Mouse (Mus musculus): Measurements from ENCODE around the gene Spaar. TPM values are rescaled to one million over a fixed set of nuclear protein-coding genes. Genes with fewer than 3 reads are reported as not detected.

Spaar gene
- total RNA-seq, 1 experiment: 0.62 TPM

GRCm38 (mm10) chr4:43743099-43743498, 13.3 kb downstream of the Spaar start:
- H3K4me3 ChIP-seq (ENCODE audit: insufficient read depth in 1 of 2, low read depth in 1 of 2, low read length in 2 of 2, poor library complexity in 1 of 2, severe bottlenecking in 1 of 2): no peak overlapping the region
- in situ Hi-C loops (cut with MboI; ENCODE audit: low sequenced_read_pairs in 2 of 2, unreplicated experiment in 2 of 2): loop anchor here (25.0 kb wide), 1 partner anchor 119 kb away; the partner anchor contains the start of gene Olfr155 (in 2 of the 2)
- H3K9ac ChIP-seq (ENCODE audit: insufficient read depth, low read depth, low read length, poor library complexity, severe bottlenecking): no peak overlapping the region
- no peaks in the 10 kb centered on the region for H3K9me3 ChIP-seq (ENCODE audit: control insufficient read depth, insufficient read depth, low read depth, low read length)
- no peak for TF ChIP-seq MAFK (IDR thresholded peaks at IDR 0.05; ENCODE audit: insufficient read depth, low read depth, low read length)
- TF ChIP-seq HCFC1 (IDR thresholded peaks at IDR 0.05; ENCODE audit: borderline replicate concordance, insufficient read depth, low read length): no peak
- no peak for TF ChIP-seq ZC3H11A (IDR thresholded peaks at IDR 0.05; ENCODE audit: borderline replicate concordance, low read depth, low read length)
- no peak for TF ChIP-seq ZNF384 (IDR thresholded peaks at IDR 0.05; ENCODE audit: low read depth, low read length)
- no peak for TF ChIP-seq CHD2 (IDR thresholded peaks at IDR 0.05; ENCODE audit: low read depth, low read length)
- H3K4me1 ChIP-seq (ENCODE audit: control insufficient read depth in 2 of 2, insufficient read depth in 2 of 2, low read length in 2 of 2, poor library complexity in 1 of 2): peaks cover 9 to 13% of the 10 kb centered on the region in 2 experiments
- DNase-seq (ENCODE audit: low read depth, low spot score): no peak
- H3K36me3 ChIP-seq (ENCODE audit: control insufficient read depth, insufficient read depth, low read length, poor library complexity, severe bottlenecking): no peaks in the 10 kb centered on the region
- no peak overlapping the region for H3K27ac ChIP-seq (ENCODE audit: insufficient read depth, low read depth, low read length, poor library complexity, severe bottlenecking)

- no peaks in the 10 kb centered on the region for H3K9me3 ChIP-seq (ENCODE audit: control insufficient read depth, insufficient read depth, low read depth, low read length)
- DNase-seq (ENCODE audit: low read depth, low spot score): no peak
- in situ Hi-C loops (cut with MboI; ENCODE audit: low sequenced_read_pairs in 2 of 2, unreplicated experiment in 2 of 2): loop anchor here (25.0 kb wide), 1 partner anchor 117 kb away; the partner anchor contains the start of gene Olfr155 (in 2 of the 2)
These were observed 15.4 kb downstream of the Spaar start for GRCm38 (mm10) chr4:43745187-43745586.

GRCm38 (mm10) chr4:43757213-43757612, 27.4 kb downstream of the Spaar start:
- in situ Hi-C loops (cut with MboI; ENCODE audit: low sequenced_read_pairs in 2 of 2, unreplicated experiment in 2 of 2): no loop called here
- no peak overlapping the region for H3K27ac ChIP-seq (ENCODE audit: insufficient read depth, low read depth, low read length, poor library complexity, severe bottlenecking)
- TF ChIP-seq ZC3H11A (IDR thresholded peaks at IDR 0.05; ENCODE audit: borderline replicate concordance, low read depth, low read length): no peak
- no peak for TF ChIP-seq MAFK (IDR thresholded peaks at IDR 0.05; ENCODE audit: insufficient read depth, low read depth, low read length)
- TF ChIP-seq ZNF384 (IDR thresholded peaks at IDR 0.05; ENCODE audit: low read depth, low read length): no peak
- TF ChIP-seq CHD2 (IDR thresholded peaks at IDR 0.05; ENCODE audit: low read depth, low read length): no peak
- no peak for TF ChIP-seq HCFC1 (IDR thresholded peaks at IDR 0.05; ENCODE audit: borderline replicate concordance, insufficient read depth, low read length)
- no peak overlapping the region for H3K9ac ChIP-seq (ENCODE audit: insufficient read depth, low read depth, low read length, poor library complexity, severe bottlenecking)
- no peaks in the 10 kb centered on the region for H3K9me3 ChIP-seq (ENCODE audit: control insufficient read depth, insufficient read depth, low read depth, low read length)
- DNase-seq (ENCODE audit: low read depth, low spot score): no peak
- H3K4me3 ChIP-seq (ENCODE audit: insufficient read depth in 1 of 2, low read depth in 1 of 2, low read length in 2 of 2, poor library complexity in 1 of 2, severe bottlenecking in 1 of 2): no peak overlapping the region
- no peaks in the 10 kb centered on the region for H3K36me3 ChIP-seq (ENCODE audit: control insufficient read depth, insufficient read depth, low read length, poor library complexity, severe bottlenecking)
- no peaks in the 10 kb centered on the region for H3K4me1 ChIP-seq (ENCODE audit: control insufficient read depth in 2 of 2, insufficient read depth in 2 of 2, low read length in 2 of 2, poor library complexity in 1 of 2)

More at GRCm38 (mm10) chr4:43745187-43745586, 15.4 kb downstream of the Spaar start:
- H3K4me3 ChIP-seq (ENCODE audit: insufficient read depth in 1 of 2, low read depth in 1 of 2, low read length in 2 of 2, poor library complexity in 1 of 2, severe bottlenecking in 1 of 2): no peak overlapping the region
- H3K9ac ChIP-seq (ENCODE audit: insufficient read depth, low read depth, low read length, poor library complexity, severe bottlenecking): no peak overlapping the region
- TF ChIP-seq ZNF384 (IDR thresholded peaks at IDR 0.05; ENCODE audit: low read depth, low read length): peak; percentile 64; the same call in 1 of the 2 replicates
- TF ChIP-seq MAFK (IDR thresholded peaks at IDR 0.05; ENCODE audit: insufficient read depth, low read depth, low read length): no peak
- TF ChIP-seq HCFC1 (IDR thresholded peaks at IDR 0.05; ENCODE audit: borderline replicate concordance, insufficient read depth, low read length): no peak
- TF ChIP-seq ZC3H11A (IDR thresholded peaks at IDR 0.05; ENCODE audit: borderline replicate concordance, low read depth, low read length): peak; percentile 37; the same call in 1 of the 2 replicates
- H3K36me3 ChIP-seq (ENCODE audit: control insufficient read depth, insufficient read depth, low read length, poor library complexity, severe bottlenecking): no peaks in the 10 kb centered on the region
- H3K27ac ChIP-seq (ENCODE audit: insufficient read depth, low read depth, low read length, poor library complexity, severe bottlenecking): no peak overlapping the region
- H3K4me1 ChIP-seq (ENCODE audit: control insufficient read depth in 2 of 2, insufficient read depth in 2 of 2, low read length in 2 of 2, poor library complexity in 1 of 2): peaks cover 6 to 9% of the 10 kb centered on the region in 2 experiments

- no peak for TF ChIP-seq CHD2 (IDR thresholded peaks at IDR 0.05; ENCODE audit: low read depth, low read length)
- no peak for TF ChIP-seq ZC3H11A (IDR thresholded peaks at IDR 0.05; ENCODE audit: borderline replicate concordance, low read depth, low read length)
- TF ChIP-seq HCFC1 (IDR thresholded peaks at IDR 0.05; ENCODE audit: borderline replicate concordance, insufficient read depth, low read length): no peak
- no peak for TF ChIP-seq ZNF384 (IDR thresholded peaks at IDR 0.05; ENCODE audit: low read depth, low read length)
- TF ChIP-seq MAFK (IDR thresholded peaks at IDR 0.05; ENCODE audit: insufficient read depth, low read depth, low read length): no peak
- Histone ChIP-seq H3K4me1 (ENCODE audit: control insufficient read depth in 2 of 2, insufficient read depth in 2 of 2, low read length in 2 of 2, poor library complexity in 1 of 2) (no peaks in the 10 kb centered on the region), H3K9ac (ENCODE audit: insufficient read depth, low read depth, low read length, poor library complexity, severe bottlenecking) (no peak overlapping the region), H3K4me3 (ENCODE audit: insufficient read depth in 1 of 2, low read depth in 1 of 2, low read length in 2 of 2, poor library complexity in 1 of 2, severe bottlenecking in 1 of 2) (no peak overlapping the region), H3K9me3 (ENCODE audit: control insufficient read depth, insufficient read depth, low read depth, low read length) (no peaks in the 10 kb centered on the region), H3K36me3 (ENCODE audit: control insufficient read depth, insufficient read depth, low read length, poor library complexity, severe bottlenecking) (no peaks in the 10 kb centered on the region), H3K27ac (ENCODE audit: insufficient read depth, low read depth, low read length, poor library complexity, severe bottlenecking) (no peak overlapping the region)
- no peak for DNase-seq (ENCODE audit: low read depth, low spot score)
- in situ Hi-C loops (cut with MboI; ENCODE audit: low sequenced_read_pairs in 2 of 2, unreplicated experiment in 2 of 2): no loop called here
These were observed 30.0 kb downstream of the Spaar start for GRCm38 (mm10) chr4:43759571-43760418.

All from ES-E14 (cell line).